Mouse (Mus musculus) activated CD4-positive, CD25-positive, alpha-beta regulatory T cell, adult 4 months (primary cell): ENCODE measurements around the gene Als2cr12. TPM values are rescaled to one million over a fixed set of nuclear protein-coding genes. Genes with fewer than 3 reads are reported as not detected.
"Not testable (repeated sequence)": the region's sequence is repeated elsewhere in the genome, so short reads cannot be mapped to it uniquely, and the experiment has no call there.

Source experiments
- ATAC-seq: one replicate; pipeline ENCODE4 v1.8.0; 2017
- polyA plus RNA-seq, 2 experiments: library from polyadenylated mRNA; unstranded; fragments of 100-300 nt; shearing (Covaris generic); gene quantifications; one replicate each; pipeline ENCODE4 v1.2.1; 2017

The Als2cr12 gene
- polyA plus RNA-seq, 2 experiments from 2014 or later = not detected

DNA sequence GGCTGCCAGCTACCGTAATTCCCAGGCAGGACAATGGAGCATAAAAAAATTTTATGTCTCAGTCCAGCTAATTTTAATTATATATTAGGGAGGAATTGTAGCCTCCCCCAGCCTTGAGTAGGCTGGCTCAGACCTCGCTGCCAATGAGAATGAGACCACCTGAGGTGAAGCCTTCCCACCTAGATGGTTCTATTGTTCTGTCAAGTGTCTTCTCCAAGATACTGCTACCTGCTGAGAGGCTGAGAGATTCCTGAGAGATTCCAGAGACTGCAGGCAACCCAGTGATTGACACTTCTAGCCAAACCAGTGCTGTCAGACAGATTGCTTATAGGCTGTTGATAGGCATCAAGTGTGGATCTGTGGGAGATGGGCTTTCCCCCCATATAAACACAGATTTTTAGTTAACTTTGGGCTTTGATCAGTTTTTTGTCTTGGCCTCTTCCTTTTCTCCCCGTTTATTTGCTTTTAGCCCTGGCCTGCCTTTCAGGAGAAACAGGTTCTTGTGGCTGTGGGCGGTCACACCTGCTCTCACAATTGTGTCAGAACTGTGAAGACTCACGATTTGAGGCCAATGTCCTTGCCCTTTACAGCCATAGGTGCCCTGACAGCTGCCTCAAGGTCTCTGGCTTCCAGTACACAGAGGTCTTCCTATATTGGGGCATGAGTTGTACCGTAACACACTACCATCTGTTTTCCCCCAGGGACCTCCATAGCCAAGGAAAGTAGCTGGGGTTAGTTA is 5.6 kb downstream of the Als2cr12 start:
- no peak for ATAC-seq

DNA sequence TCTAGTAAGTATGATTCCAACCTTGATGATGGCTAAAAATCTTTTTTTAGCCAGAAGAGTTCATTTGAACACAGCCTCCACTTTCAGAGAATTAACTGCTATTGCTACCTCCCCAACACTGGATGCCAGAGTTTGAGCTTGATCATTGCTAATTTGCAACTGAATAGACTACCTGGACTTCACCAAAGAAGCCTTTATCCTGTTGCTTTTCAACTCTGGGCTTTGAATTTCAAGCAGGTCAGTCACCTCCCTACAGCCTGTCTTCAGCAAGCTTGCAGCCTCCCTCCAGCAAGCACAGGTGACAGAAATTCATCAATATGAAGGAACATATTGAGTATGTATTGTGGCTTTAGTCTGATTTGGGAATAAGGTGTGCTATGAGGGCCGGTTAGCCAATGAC is 6.4 kb downstream of the Als2cr12 start:
- ATAC-seq = no peak

- not testable (repeated sequence) for ATAC-seq
Observed at GRCm38 (mm10) chr1:58678412-58678811, 17.4 kb downstream of the Als2cr12 start.

- ATAC-seq = peak; percentile 23
Observed at GRCm38 (mm10) chr1:58677575-58677974, 18.2 kb downstream of the Als2cr12 start.

GRCm38 (mm10) chr1:58675011-58675410 is 20.8 kb downstream of the Als2cr12 start:
- ATAC-seq = no peak

DNA sequence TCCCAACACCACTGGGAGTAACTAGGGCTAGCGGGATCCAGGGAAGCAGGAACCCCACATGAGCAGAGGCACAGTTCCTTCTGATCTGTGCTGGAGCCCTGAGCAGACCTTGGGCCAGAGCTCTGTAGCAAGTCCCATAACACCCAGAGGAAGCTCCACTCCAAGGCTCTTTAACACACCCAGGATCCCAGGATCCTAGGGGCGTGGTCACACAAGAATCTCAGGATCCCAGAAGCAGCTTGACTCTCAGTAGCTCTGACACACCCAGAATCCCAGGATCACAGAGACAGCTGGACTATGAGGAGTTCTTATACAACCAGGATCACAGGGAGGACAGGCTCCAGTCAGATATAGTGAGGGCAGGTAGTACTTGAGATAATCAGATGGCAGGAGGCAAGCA is 23.7 kb downstream of the Als2cr12 start:
- no peak for ATAC-seq

- peak; percentile 77 for ATAC-seq
Observed at GRCm38 (mm10) chr1:58669635-58670034, 26.2 kb downstream of the Als2cr12 start.

- no peak for ATAC-seq
Observed at GRCm38 (mm10) chr1:58668191-58668590, 27.6 kb downstream of the Als2cr12 start.

DNA sequence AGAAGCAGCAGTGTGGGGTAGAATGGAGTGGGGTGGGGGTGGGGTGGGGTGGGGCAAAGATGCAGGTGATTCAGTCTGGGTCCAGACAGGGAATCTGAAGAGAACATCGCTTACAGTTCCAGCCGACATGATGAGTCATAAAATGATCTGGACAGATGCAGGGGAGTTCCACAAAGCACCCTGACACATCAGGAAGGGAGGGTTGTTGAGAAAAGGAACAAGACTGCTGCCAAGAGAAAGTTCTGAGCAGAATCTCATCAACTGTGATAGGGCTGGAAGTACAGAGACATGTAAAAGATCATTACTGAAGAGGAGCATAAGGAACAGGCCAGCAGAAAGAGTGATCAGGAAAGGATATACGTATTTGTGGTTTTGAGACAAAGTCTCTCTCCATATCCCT is 32.4 kb downstream of the Als2cr12 start:
- not testable (repeated sequence) for ATAC-seq

GRCm38 (mm10) chr1:58662671-58663070 is 33.1 kb downstream of the Als2cr12 start:
- not testable (repeated sequence) for ATAC-seq

DNA sequence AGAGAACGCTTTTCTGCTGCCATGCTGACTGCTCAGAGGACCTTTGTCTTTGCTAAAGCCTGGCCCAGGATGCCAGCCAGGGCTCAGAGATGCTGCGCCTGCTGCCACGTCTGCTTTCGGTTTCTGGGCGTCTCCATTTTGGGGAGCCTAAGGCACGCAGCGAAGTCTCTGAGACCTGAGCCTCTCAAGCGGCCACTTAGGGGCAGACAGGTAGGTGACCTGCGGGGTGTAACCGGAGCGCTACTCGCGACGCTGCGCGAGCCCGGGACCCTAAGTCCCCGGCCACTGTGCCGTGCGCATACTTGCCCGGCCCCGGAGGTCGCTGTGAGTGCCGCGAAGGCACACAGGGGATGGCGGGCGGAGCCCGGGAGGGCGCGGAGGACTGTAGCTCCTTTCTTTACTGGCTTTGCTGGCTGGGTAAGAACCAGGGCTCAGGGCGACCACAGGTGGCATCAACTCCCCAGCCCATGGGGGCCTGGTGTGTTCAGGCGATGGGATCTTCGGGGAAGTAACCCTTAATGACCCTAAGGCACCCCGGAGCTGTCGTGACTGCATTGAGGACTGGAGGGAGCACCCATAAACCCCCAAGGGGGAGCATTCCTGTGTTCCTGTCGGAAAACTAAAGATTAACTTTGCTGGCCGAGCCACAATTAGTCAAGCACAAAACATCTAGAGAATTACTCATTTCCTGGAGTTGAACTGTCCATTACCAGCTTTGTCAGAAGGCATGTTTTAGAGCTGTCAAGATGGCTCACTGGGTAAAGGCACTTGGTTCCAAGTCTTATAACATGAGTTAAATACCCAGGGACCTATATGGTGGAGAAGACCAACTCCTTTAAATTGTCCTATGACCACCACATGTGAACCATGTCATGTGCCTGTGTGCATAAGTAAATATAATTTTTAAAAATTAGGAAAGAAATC is 43.0 kb downstream of the Als2cr12 start:
- ATAC-seq = peak; percentile 83

DNA sequence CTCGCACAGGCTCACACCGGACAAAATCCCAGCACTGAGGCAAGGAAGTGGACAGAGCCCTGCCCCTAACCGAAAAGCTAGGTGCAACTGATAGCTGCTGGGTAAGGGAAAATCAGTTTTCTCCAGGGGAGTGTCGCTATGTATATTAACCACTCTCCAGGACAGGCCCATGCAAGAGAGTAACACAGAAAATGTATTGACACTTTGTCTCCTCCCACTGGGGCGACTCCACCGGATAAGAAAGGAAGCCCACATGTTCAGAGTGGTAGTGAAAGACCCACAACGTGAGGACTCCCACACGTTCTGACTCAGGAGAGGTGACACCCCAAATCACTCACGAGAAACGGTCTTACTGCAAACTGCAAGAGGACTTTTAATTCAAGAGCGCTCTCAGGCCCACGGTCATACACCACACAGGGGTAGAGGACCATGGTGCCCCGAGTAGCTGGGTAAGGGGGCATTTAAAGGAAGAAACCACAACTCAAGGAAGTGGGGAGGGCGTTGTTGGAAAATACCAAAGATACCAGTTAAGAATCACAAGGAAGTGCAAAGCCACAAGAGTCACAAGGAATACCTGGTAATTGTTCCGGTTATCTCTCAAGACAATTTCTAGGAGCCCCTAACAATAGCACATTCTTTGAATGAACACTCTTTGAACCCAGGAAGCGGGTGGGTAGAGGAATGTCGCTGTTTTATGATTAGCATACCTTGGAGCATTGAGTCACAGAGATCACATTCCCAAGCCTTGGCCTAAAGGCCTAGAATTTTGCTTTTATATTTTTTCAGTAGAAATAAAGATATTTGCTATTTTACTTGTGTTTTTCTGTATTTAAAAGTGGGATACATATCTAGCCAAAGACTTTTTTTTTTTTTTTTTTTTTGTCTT is 44.0 kb downstream of the Als2cr12 start:
- peak; percentile 45 for ATAC-seq

DNA sequence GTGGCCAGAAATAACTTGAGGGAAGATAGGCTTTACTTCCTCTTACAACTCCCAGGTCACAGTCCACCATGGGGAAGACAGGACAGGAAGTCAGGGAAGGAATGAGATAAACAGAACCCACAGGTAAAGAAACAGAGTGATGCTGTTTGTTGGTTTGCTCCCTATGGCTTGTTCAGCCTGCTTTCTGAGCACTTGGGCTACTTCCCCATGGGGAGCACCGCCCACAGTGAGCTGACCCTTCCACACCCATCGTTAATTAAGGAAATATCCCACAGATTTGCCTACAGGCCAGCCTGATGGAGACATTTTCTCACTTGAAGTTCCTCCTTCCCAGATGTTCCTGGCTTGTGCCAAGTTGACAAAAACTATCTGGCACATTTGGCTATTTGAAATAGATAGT is 66.9 kb downstream of the Als2cr12 start:
- not testable (repeated sequence) for ATAC-seq

- no peak for ATAC-seq
Observed at GRCm38 (mm10) chr1:58621996-58622748, 73.6 kb downstream of the Als2cr12 start.

- no peak for ATAC-seq
Observed at GRCm38 (mm10) chr1:58621251-58621650, 74.5 kb downstream of the Als2cr12 start.

DNA sequence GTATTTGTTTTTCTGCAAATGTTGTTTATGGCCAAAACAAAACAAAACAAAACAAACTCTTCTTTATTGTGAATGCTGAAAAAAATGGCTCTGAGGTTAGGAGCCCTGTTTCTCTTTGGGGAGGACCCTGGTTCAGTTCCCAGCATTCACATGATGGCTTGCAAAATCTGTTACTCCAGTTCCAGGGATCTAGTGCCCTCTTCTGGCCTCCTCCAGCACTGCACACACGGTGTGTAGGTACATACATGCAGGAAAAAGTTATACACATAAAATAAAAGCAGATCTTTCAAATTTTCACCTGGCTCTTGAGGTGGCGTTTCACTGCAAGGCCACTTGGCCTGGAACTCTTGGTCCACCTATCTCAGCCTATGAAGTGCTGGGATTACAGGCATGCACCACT is 77.0 kb downstream of the Als2cr12 start:
- no peak for ATAC-seq

GRCm38 (mm10) chr1:58617978-58618668 is 77.7 kb downstream of the Als2cr12 start:
- no peak for ATAC-seq

- no peak for ATAC-seq
Observed at GRCm38 (mm10) chr1:58617076-58617475, 78.7 kb downstream of the Als2cr12 start.

DNA sequence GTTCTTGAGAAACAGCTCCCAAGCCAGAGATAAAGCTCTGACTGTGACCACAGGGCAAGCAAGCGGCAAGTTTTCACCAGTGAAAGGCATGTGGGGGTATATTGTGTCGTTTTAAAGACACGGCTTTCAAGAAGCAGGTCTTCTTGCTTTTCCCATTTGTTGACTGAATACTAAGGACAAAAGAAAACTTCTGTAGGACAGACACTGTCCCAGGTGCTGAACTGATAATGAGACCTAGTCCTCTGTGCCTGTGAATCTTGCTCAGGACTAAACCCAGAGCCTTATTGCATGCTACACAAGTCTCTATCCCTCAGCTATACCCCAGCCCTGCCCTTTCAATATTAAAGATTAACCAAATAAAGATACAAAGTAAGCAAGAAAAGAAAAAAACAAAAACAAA is 79.6 kb downstream of the Als2cr12 start:
- ATAC-seq = no peak

GRCm38 (mm10) chr1:58615146-58615545 is 80.6 kb downstream of the Als2cr12 start:
- no peak for ATAC-seq

- ATAC-seq = no peak
Observed at GRCm38 (mm10) chr1:58614424-58614823, 81.4 kb downstream of the Als2cr12 start.
